Mouse (Mus musculus) MEL-GATA-1-ER (cell line): Measurements from ENCODE around the gene Chil4.
"Not testable (repeated sequence)": the region's sequence is repeated elsewhere in the genome, so short reads cannot be mapped to it uniquely, and the experiment has no call there.

Experiments
- DNase-seq: peaks from one replicate; pipeline ENCODE4 v3.0.0-alpha.2; 2012; ENCODE audit warnings: low read depth; ENCODE audit errors: extremely low read depth

The Chil4 gene

GRCm38 (mm10) chr3:106219407-106219806, at the start of gene Chil4:
TSS of gene Chil4 (minus strand) at chr3:106219507.
- no peak for DNase-seq

- DNase-seq: no peak
Observed at GRCm38 (mm10) chr3:106265854-106266253, 46.5 kb upstream of the Chil4 start.

- no peak for DNase-seq
Observed at GRCm38 (mm10) chr3:106264854-106265253, 45.5 kb upstream of the Chil4 start.

- not testable (repeated sequence) for DNase-seq
Observed at GRCm38 (mm10) chr3:106257076-106257475, 37.8 kb upstream of the Chil4 start.

DNA sequence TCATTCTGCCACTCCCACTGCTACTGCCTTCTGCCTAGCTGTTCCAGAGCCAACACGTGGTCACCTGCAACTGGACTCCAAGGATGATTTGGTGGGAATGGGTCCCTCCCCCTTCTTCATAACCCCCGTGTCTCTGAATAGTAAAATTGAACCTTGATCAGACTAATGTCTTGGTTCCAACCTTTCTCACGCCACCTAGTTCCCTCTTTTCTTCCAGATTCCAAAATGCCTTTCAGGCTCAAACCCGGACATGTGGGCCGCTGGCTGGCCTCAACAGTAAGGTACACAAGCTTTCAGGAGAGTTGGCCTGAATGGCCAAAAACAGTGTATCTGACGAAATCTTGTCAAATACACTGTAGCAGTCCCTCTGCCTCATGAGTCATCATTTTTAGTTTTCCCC, 33.4 kb upstream of the Chil4 start:
- no peak for DNase-seq

- DNase-seq: not testable (repeated sequence)
Observed at GRCm38 (mm10) chr3:106250763-106251399, 31.6 kb upstream of the Chil4 start.

DNA sequence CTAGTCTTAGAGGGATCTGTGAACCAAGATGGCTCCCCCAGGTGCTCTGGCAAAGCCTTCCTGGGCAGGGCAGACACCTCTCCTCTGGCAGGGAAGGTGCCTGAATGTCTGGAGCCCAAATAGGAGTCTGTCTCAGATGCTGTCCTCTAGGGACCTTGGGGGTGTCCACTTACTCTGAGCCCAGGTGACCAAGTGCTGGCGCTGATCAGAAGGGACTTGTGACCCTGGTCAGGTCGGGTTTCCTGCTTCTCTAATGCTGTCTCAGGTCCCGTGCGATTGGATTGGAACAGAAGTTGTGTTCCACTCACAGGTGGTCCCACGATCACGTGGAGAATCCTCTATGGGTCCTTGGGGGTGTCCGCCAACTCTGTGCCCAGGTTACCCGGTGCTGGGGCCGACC, 28.1 kb upstream of the Chil4 start:
- not testable (repeated sequence) for DNase-seq

DNA sequence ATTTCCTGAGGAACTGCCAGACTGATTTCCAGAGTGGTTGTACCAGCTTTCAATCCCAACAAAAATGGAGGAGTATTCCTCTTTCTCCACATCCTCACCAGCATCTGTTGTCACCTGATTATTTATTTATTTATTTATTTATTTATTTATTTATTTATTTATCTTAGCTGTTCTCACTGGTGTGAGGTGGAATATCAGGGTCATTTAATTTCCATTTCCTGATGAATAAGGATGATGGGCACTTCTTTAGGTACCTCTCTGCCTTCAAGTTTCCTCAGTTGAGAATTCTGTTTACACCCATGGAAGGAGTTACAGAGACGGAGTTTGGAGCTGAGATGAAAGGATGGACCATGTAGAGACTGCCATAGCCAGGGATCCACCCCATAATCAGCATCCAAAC, 20.9 kb upstream of the Chil4 start:
- not testable (repeated sequence) for DNase-seq

- no peak for DNase-seq
Observed at GRCm38 (mm10) chr3:106239196-106239791, 20.0 kb upstream of the Chil4 start.

GRCm38 (mm10) chr3:106223391-106223790, 4.1 kb upstream of the Chil4 start:
- not testable (repeated sequence) for DNase-seq

GRCm38 (mm10) chr3:106221625-106222265, 2.4 kb upstream of the Chil4 start:
- no peak for DNase-seq

- DNase-seq: not testable (repeated sequence)
Observed at GRCm38 (mm10) chr3:106218284-106218954, 888 bp downstream of the Chil4 start.

DNA sequence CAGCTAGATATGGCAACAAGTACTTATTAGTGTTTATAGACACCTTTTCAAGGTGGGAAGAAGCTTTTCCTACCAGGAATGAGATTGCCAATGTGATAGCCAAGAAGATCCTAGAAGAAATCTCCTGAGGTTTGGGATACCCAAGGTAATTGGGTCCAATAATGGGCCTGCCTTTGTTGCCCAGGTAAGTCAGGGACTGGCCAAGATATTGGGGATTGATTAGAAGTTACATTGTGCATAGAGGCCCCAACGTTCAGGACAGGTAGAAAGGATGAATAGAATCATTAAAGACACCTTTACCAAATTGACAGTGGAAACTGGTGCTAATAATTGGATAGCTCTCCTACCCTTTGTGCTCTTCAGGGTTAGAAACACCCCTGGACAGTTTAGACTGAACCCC, 21.3 kb downstream of the Chil4 start:
- not testable (repeated sequence) for DNase-seq

DNA sequence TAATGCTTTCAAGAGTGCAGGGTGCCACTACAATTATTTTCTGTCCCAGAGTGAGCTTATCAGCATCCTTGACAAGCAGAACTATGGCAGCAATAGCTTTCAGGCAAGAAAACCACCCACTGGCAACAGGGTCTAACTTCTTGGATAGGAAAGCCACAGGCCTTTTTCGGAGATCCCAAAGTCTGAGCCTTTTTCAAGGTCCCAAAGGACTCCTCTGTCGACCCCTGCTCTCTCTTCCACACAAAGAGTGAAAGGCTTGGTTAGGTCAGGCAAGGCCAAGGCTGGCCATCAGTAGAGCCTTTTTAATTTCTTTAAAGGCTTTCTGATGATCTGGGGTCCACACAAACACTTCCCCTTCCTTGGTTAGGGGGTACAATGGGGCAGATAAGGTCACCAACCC, 22.1 kb downstream of the Chil4 start:
- DNase-seq: not testable (repeated sequence)

DNA sequence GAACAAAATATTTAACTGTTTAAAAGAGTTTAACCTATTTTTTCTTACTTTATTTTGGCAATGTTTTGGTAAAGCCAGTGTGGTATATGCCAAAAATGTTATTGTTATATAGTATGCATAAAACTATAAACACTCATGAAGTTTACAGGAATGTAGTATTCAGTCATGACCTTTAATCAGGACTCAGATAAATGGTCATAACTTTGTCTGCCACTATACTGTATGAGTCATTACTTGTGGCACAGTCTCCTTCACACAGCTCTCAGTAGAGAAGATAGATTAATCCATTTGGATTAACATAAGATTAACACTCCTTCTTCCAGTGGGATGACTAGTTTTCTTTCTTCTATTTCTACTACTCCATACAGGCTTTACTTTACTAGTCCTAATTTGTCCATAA, 23.0 kb downstream of the Chil4 start:
- no peak for DNase-seq

- DNase-seq: no peak
Observed at GRCm38 (mm10) chr3:106195486-106195885, 23.8 kb downstream of the Chil4 start.

DNA sequence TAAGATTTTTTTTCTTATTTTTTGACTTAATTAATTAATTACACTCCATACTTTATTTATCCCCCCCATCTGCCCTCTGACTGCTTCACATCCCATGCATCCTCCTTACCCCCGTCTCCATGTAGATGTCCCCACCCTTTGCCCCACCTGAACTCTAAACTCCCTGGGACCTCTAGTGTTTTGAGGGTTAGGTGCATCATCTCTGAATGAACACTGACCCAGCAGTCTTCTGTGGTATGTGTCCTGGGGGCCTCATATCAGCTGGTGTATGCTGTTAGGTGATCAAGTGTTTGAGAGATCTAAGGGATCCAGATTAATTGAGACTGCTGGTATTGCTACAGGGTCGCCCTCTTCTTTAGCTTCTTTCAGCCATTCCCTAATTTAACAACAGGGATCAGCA, 31.3 kb downstream of the Chil4 start:
- DNase-seq: no peak

DNA sequence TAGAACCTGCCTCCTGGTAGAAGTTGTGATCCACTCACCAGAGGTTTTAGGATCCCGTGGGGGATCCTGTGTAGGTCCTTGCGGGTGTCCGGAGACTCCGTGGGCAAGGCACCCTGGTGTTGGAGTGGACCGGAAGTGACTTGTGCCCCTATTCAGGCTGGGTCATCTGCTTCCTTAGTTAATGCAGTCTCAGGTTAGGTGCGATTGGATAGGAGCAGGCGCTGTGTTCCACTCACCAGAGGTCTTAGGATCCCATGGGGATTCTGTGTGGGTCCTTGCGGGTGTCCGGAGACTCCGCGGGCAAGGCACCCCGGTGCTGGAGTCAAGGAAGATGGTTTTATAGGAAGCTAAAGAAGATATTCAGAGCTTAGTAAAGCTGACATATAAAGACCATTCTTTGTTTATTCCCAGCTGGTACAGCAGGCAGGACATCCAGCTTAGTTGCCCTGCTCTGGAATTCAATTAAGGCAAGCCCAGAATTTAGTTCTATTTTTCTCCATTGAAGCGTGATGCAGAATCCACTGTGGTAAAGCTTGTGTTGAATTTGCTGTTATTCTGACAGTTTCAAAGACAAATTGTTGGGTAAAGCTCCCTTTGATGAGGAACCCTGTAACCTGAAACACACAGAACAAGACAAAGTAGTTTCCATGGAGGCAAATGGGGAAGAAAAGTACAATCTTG, 41.7 kb downstream of the Chil4 start:
- no peak for DNase-seq

DNA sequence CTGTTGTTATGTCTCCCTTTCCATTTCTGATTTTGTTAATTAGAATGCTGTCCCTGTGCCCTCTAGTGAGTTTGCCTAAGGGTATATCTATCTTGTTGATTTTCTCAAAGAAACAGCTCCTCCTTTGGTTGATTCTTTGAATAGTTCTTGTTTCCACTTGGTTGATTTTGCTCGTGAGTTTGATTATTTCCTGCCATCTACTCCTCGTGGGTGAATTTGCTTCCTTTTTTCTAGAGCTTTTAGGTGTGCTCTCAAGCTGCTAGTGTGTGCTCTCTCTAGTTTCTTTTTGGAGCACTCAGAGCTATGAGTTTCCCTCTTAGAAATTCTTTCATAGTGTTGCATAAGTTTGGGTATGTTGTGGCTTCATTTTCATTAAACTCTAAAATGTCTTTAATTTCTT, 44.3 kb downstream of the Chil4 start:
- not testable (repeated sequence) for DNase-seq

DNA sequence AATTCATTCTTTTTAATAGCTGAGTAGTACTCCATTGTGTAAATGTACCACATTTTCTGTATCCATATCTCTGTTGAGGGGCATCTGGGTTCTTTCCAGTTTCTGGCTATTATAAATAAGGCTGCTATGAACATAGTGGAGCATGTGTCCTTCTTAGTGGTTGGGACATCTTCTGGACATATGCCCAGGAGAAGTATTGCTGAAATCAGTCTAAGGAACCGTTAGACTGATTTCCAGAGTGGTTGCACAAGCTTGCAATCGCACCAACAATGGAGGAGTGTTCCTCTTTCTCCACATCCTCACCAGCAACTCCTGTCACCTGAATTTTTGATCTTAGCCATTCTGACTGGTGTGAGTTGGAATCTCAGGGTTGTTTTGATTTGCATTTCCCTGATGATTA, 46.8 kb downstream of the Chil4 start:
- DNase-seq: not testable (repeated sequence)

- no peak for DNase-seq
Observed at GRCm38 (mm10) chr3:106171135-106171731, 48.1 kb downstream of the Chil4 start.
